Mouse (Mus musculus) liver, embryonic 14.5 days (tissue): ENCODE measurements around the gene Kcnma1. TPM values are rescaled to one million over a fixed set of nuclear protein-coding genes. Genes with fewer than 3 reads are reported as not detected.

ENCODE experiments used
- ATAC-seq: fragments of 200-750 bp; cut with Nextera tagmentation; 2 replicates; pipeline ENCODE4 v1.8.0; 2017; ENCODE audit warnings: moderate number of reproducible peaks, mild to moderate bottlenecking, moderate library complexity; ENCODE audit not compliant: insufficient read depth
- DNase-seq, 3 experiments: peaks; one replicate each; pipeline ENCODE4 v3.0.0-alpha.2; 2012 to 2013; ENCODE audit warnings: low read depth in 3 of 3, low spot score in 3 of 3
- H3K27ac ChIP-seq: fragments of 300-500 bp; sonication (generic); 2 replicates; pipeline ENCODE4 v1.5.1; 2014; ENCODE audit warnings: moderate library complexity, mild to moderate bottlenecking, control low read depth, inconsistent platforms
- H3K27me3 ChIP-seq: fragments of 300-500 bp; sonication (generic); 2 replicates; pipeline ENCODE4 v1.6.1; 2014; ENCODE audit warnings: mild to moderate bottlenecking, low read length, moderate library complexity; ENCODE audit not compliant: control insufficient read depth, insufficient read depth
- H3K36me3 ChIP-seq: fragments of 300-500 bp; sonication (generic); replicated peaks from 2 replicates; pipeline ENCODE4 v1.6.1; 2014; ENCODE audit warnings: low read depth; ENCODE audit not compliant: control insufficient read depth, insufficient read depth
- H3K4me1 ChIP-seq, 2 experiments: fragments of 200-500 bp in 1 of 2; fragments of 300-500 bp in 1 of 2; sonication (generic) in 1 of 2; replicated peaks; 2 replicates each; pipeline ENCODE4 v1.6.1; 2012 to 2014; ENCODE audit warnings: antibody characterized with exemption in 1 of 2, inconsistent platforms in 1 of 2, low read length in 1 of 2; ENCODE audit not compliant: control insufficient read depth in 2 of 2, insufficient read depth in 2 of 2
- H3K4me2 ChIP-seq: fragments of 300-500 bp; sonication (generic); 2 replicates; pipeline ENCODE4 v1.6.1; 2014; ENCODE audit warnings: low read depth, mild to moderate bottlenecking, control low read depth, moderate library complexity
- H3K4me3 ChIP-seq, 2 experiments: fragments of 200-500 bp in 1 of 2; fragments of 300-500 bp in 1 of 2; sonication (generic) in 1 of 2; 2 replicates each; pipeline ENCODE4 v1.5.1; 2012 to 2014; ENCODE audit warnings: low read depth in 2 of 2, low read length in 2 of 2, mild to moderate bottlenecking in 2 of 2, control low read depth in 1 of 2, inconsistent platforms in 1 of 2, moderate library complexity in 1 of 2; ENCODE audit not compliant: insufficient read depth in 1 of 2
- H3K9ac ChIP-seq: fragments of 300-500 bp; sonication (generic); replicated peaks from 2 replicates; pipeline ENCODE4 v1.6.1; 2014; ENCODE audit warnings: mild to moderate bottlenecking, control low read depth, moderate library complexity
- H3K9me3 ChIP-seq: fragments of 300-500 bp; sonication (generic); 2 replicates; pipeline ENCODE4 v1.6.1; 2016; ENCODE audit warnings: low read length, mixed read lengths; ENCODE audit not compliant: control insufficient read depth
- CTCF ChIP-seq: IDR thresholded peaks from 2 replicates; pipeline ENCODE4 v1.5.1; 2016; ENCODE audit warnings: antibody characterized with exemption, low read depth, control low read depth
- EP300 ChIP-seq: IDR thresholded peaks from 2 replicates; pipeline ENCODE4 v1.6.1; 2016; ENCODE audit warnings: antibody characterized with exemption, low read depth
- WGBS: fragments of 180-500 bp; shearing (Covaris S2); extraction: QIAGEN DNeasy Blood & Tissue Kit; methylation state at CpG from one replicate; pipeline ENCODE4 v1.1.7; 2014; ENCODE audit not compliant: insufficient replicate concordance; 5-methylcytosine and 5-hydroxymethylcytosine counted together
- polyA plus RNA-seq, 2 experiments: library from polyadenylated mRNA; depleted of rRNA in 1 of 2; stranded (reverse) in 1 of 2; unstranded in 1 of 2; fragments of >200 nt; fragmentation: Nextera tagmentation in 1 of 2; extraction: Ambion mirVana in 1 of 2; gene quantifications; 2 replicates each; pipeline versions ENCODE4 v1.2.1 to v1.2.3; 2012 to 2014

Kcnma1 gene
- polyA plus RNA-seq, 2 experiments = 0.03 TPM; not detected in 1

DNA sequence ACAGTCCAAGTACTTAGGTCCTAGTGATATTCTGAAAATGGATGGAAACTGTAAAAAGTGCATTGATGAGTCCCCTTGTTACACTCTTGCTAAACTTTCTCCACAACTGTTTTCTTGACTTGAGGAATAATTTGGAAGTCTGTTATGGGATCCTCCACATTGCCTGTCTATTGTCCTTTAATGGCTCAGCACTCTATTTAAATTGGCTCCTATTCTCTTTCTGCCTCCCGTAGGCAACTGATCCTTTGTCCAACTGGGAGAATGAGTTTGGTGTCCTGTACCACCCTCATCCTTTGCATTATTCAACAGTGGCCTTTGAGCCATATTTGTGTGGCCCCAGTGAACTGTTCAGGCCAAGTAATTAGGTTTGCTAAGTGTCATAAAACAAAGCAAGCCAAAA lies 616.6 kb downstream of the Kcnma1 start:
- ATAC-seq (no peak), DNase-seq (no peak)
- Histone ChIP-seq H3K4me2 (no peak overlapping the region), H3K9ac (no peak overlapping the region), H3K27me3 (no peaks in the 10 kb centered on the region), H3K9me3 (no peaks in the 10 kb centered on the region), H3K36me3 (no peaks in the 10 kb centered on the region), H3K4me3 (no peak overlapping the region), H3K27ac (no peak overlapping the region), H3K4me1 (no peaks in the 10 kb centered on the region)
- TF ChIP-seq CTCF (no peak), EP300 (no peak)
- WGBS = 54% methylated on average over 1 of the region's 1 CpGs

GRCm38 (mm10) chr14:23391566-23391965 lies 622.7 kb downstream of the Kcnma1 start:
- ATAC-seq (no peak), DNase-seq (no peak)
- no peaks in the 10 kb centered on the region for H3K36me3 ChIP-seq
- no peak for TF ChIP-seq CTCF
- no peak for TF ChIP-seq EP300
- H3K27ac ChIP-seq = no peak overlapping the region
- H3K9me3 ChIP-seq = no peaks in the 10 kb centered on the region
- no peak overlapping the region for H3K9ac ChIP-seq
- no peaks in the 10 kb centered on the region for H3K27me3 ChIP-seq
- H3K4me3 ChIP-seq = no peak overlapping the region
- no peaks in the 10 kb centered on the region for H3K4me1 ChIP-seq
- H3K4me2 ChIP-seq = no peak overlapping the region
- 6% methylated on average over 3 of the region's 3 CpGs for WGBS

GRCm38 (mm10) chr14:23390768-23391167 lies 623.5 kb downstream of the Kcnma1 start:
- Histone ChIP-seq H3K4me1 (no peaks in the 10 kb centered on the region), H3K36me3 (no peaks in the 10 kb centered on the region), H3K9me3 (no peaks in the 10 kb centered on the region), H3K27me3 (no peaks in the 10 kb centered on the region), H3K27ac (no peak overlapping the region), H3K9ac (no peak overlapping the region), H3K4me2 (no peak overlapping the region), H3K4me3 (no peak overlapping the region)
- no peak for ATAC-seq
- TF ChIP-seq CTCF = no peak
- TF ChIP-seq EP300 = no peak
- 54% methylated on average over 5 of the region's 5 CpGs for WGBS
- no peak for DNase-seq

DNA sequence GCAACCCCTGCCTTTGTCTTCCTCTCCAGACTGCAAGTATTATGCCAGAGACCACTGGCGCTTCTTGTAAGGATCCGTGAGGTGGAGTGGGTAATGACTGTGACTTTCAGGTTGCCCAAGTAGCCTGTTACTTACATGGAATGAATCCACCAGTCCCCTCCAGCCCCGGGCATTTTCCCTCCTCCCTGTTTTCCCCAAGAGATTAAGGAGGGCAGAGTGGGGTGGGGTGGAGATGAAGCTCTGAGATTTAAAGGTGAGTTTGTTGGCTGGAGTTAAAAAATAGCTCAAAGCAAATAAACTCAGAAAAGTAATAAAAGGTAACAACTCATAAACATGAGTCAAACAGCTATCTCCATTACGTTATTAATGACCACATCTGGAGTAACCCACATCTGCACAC lies 624.1 kb downstream of the Kcnma1 start:
- ATAC-seq = no peak
- TF ChIP-seq EP300 = no peak
- TF ChIP-seq CTCF = no peak
- H3K27me3 ChIP-seq = no peaks in the 10 kb centered on the region

GRCm38 (mm10) chr14:23386786-23387185 lies 627.5 kb downstream of the Kcnma1 start:
- no peak for TF ChIP-seq EP300
- no peak for TF ChIP-seq CTCF
- H3K27ac ChIP-seq = no peak overlapping the region
- H3K4me2 ChIP-seq = no peak overlapping the region
- H3K9me3 ChIP-seq = no peaks in the 10 kb centered on the region
- H3K36me3 ChIP-seq = no peaks in the 10 kb centered on the region
- ATAC-seq = no peak
- no peak overlapping the region for H3K4me3 ChIP-seq
- no peaks in the 10 kb centered on the region for H3K27me3 ChIP-seq
- WGBS = 60% methylated on average over 3 of the region's 3 CpGs
- no peak overlapping the region for H3K9ac ChIP-seq
- no peak for DNase-seq
- no peaks in the 10 kb centered on the region for H3K4me1 ChIP-seq

More for the DNA sequence above, 624.1 kb downstream of the Kcnma1 start:
- DNase-seq = no peak
- Histone ChIP-seq H3K4me1 (no peaks in the 10 kb centered on the region), H3K4me2 (no peak overlapping the region), H3K9ac (no peak overlapping the region), H3K9me3 (no peaks in the 10 kb centered on the region), H3K36me3 (no peaks in the 10 kb centered on the region), H3K27ac (no peak overlapping the region), H3K4me3 (no peak overlapping the region)
- WGBS = 62% methylated on average over 4 of the region's 4 CpGs
